Mouse (Mus musculus) C2C12 (cell line): ENCODE results near the gene Cd2ap.

Experiments used
- CEBPB ChIP-seq: IDR thresholded peaks from one replicate; pipeline ENCODE4 v1.6.1; 2011; ENCODE audit warnings: low read depth, mild to moderate bottlenecking, control low read depth, moderate library complexity
- CTCF ChIP-seq: IDR thresholded peaks from one replicate; pipeline ENCODE4 v1.5.1; 2011; ENCODE audit not compliant: control insufficient read depth, insufficient read depth, insufficient read length
- FOSL1 ChIP-seq: IDR thresholded peaks from one replicate; pipeline ENCODE4 v1.8.0; 2011; ENCODE audit warnings: mild to moderate bottlenecking, low read length; ENCODE audit not compliant: poor library complexity, insufficient read depth, severe bottlenecking
- MAX ChIP-seq: IDR thresholded peaks from one replicate; pipeline ENCODE4 v1.6.1; 2011; ENCODE audit warnings: mild to moderate bottlenecking, control low read depth
- MYOD1 ChIP-seq: IDR thresholded peaks from one replicate; pipeline ENCODE4 v1.6.1; 2011; ENCODE audit warnings: low read depth; ENCODE audit not compliant: control insufficient read depth, insufficient read length
- MYOG ChIP-seq: IDR thresholded peaks from one replicate; pipeline ENCODE4 v1.6.1; 2011; ENCODE audit not compliant: control insufficient read depth, insufficient read length; ENCODE audit errors: extremely low read depth
- USF1 ChIP-seq: IDR thresholded peaks from one replicate; pipeline ENCODE4 v1.6.1; 2011; ENCODE audit warnings: low read depth, mild to moderate bottlenecking, control low read depth, moderate library complexity

GRCm38 (mm10) chr17:42883769-42884168 is 7.3 kb upstream of the Cd2ap start:
- TF ChIP-seq CTCF: no peak
- no peak for TF ChIP-seq MAX
- no peak for TF ChIP-seq USF1
- no peak for TF ChIP-seq MYOD1
- TF ChIP-seq MYOG: no peak
- no peak for TF ChIP-seq CEBPB
- no peak for TF ChIP-seq FOSL1
